Mouse (Mus musculus) adrenal gland, adult 2 months (tissue): ENCODE data around the gene Fuz. TPM values are rescaled to one million over a fixed set of nuclear protein-coding genes. Genes with fewer than 3 reads are reported as not detected.
A peak's percentile ranks its signal among the peaks of the same experiment; 100 is the strongest.

Experiments
- DNase-seq: peaks from one replicate; pipeline ENCODE4 v3.0.0; 2021
- microRNA-seq, 2 experiments: library from miRNA; unstranded; fragments of <30 nt; microRNA quantifications; one replicate each; pipeline ENCODE4 v1.2.0; 2021
- polyA plus RNA-seq: library from polyadenylated mRNA; depleted of rRNA; stranded (reverse); fragments of >200 nt; gene quantifications from 2 replicates; pipeline ENCODE4 v1.2.3, GENCODE M21; 2012; rRNA removed
- total RNA-seq, 2 experiments: library from RNA; stranded (reverse); gene quantifications; 2 replicates each; pipeline ENCODE4 v1.2.3; 2021

Gene Fuz
- total and polyA plus RNA-seq, 3 experiments = 24.2 to 203 (median 28.0) TPM

- peak; percentile 100 for DNase-seq
Measured at GRCm38 (mm10) chr7:44929204-44930151, 33.6 kb downstream of the Fuz start, which contains the start of gene Ap2a1. Gene Ap2a1, minus strand, starts transcription at chr7:44929496.

GRCm38 (mm10) chr7:44938680-44939079 lies 42.8 kb downstream of the Fuz start:
- DNase-seq = no peak

- no peak for DNase-seq
Measured at GRCm38 (mm10) chr7:44942904-44943303, 47.0 kb downstream of the Fuz start, which contains the start of gene Tsks. Gene Tsks, plus strand, starts transcription at chr7:44943204.

GRCm38 (mm10) chr7:44949922-44950321 lies 54.0 kb downstream of the Fuz start:
- DNase-seq = no peak

GRCm38 (mm10) chr7:44951960-44952359 lies 56.1 kb downstream of the Fuz start:
- DNase-seq = peak; percentile 92

Small RNA genes lying within 50 kb of the gene (microRNA-seq; reads per million reads assigned to microRNA genes)
- gene Mir707 = 0 reads per million in 2 experiments

Other genes with a start within 250 kb of the Fuz start
- gene Myh14, start 225.2 kb upstream of the Fuz start, total RNA-seq = 1 to 10 TPM; 3.2 to 5.6 TPM
- 1.2 and 1.7 TPM in 2 replicates for gene Myh14, start 225.2 kb upstream of the Fuz start, polyA plus RNA-seq
- not detected for gene Izumo2, start 187.3 kb upstream of the Fuz start, total RNA-seq
- gene Izumo2, start 187.3 kb upstream of the Fuz start, polyA plus RNA-seq = not detected in 2 replicates
- gene Vrk3, start 147.7 kb upstream of the Fuz start, total RNA-seq = 10 to 100 TPM; 49.2 to 61.1 TPM
- gene Vrk3, start 147.7 kb upstream of the Fuz start, polyA plus RNA-seq = 44.1 and 48.4 TPM in 2 replicates
- gene Zfp473, start 145.0 kb upstream of the Fuz start, total RNA-seq = under 1 TPM; 0.41 to 0.43 TPM
- gene Zfp473, start 145.0 kb upstream of the Fuz start, polyA plus RNA-seq = 0.01 and 0.07 TPM in 2 replicates
- gene Nup62, start 80.0 kb upstream of the Fuz start, total RNA-seq = 10 to 100 TPM; 33.2 to 54.7 TPM
- gene Nup62, start 80.0 kb upstream of the Fuz start, polyA plus RNA-seq = 83.6 and 92.2 TPM in 2 replicates
- 1 to 10 TPM; 1.6 to 1.8 TPM for gene Il4i1, start 79.7 kb upstream of the Fuz start, total RNA-seq
- 2.6 and 3.0 TPM in 2 replicates for gene Il4i1, start 79.7 kb upstream of the Fuz start, polyA plus RNA-seq
- gene Atf5, start 79.4 kb upstream of the Fuz start, total RNA-seq = 100 to 1,000 TPM; 136 to 166 TPM
- 494 and 666 TPM in 2 replicates for gene Atf5, start 79.4 kb upstream of the Fuz start, polyA plus RNA-seq
- gene Akt1s1, start 47.1 kb upstream of the Fuz start, total RNA-seq = 100 to 1,000 TPM; 117 TPM
- gene Akt1s1, start 47.1 kb upstream of the Fuz start, polyA plus RNA-seq = 650 and 890 TPM in 2 replicates
- 10 to 100 TPM; 51.0 to 72.6 TPM for gene Tbc1d17, start 47.0 kb upstream of the Fuz start, total RNA-seq
- 180 and 223 TPM in 2 replicates for gene Tbc1d17, start 47.0 kb upstream of the Fuz start, polyA plus RNA-seq
- gene Pnkp, start 38.9 kb upstream of the Fuz start, total RNA-seq = 10 to 100 TPM; 36.3 to 42.8 TPM
- gene Pnkp, start 38.9 kb upstream of the Fuz start, polyA plus RNA-seq = 79.5 and 90.0 TPM in 2 replicates
- 100 to 1,000 TPM; 227 TPM for gene Ptov1, start 26.3 kb upstream of the Fuz start, total RNA-seq
- 492 and 493 TPM in 2 replicates for gene Ptov1, start 26.3 kb upstream of the Fuz start, polyA plus RNA-seq
- gene Med25, start 3.4 kb upstream of the Fuz start, total RNA-seq = 100 to 1,000 TPM in 1 of 2 experiments, 10 to 100 TPM in 1; 80.8 to 105 TPM
- 635 and 723 TPM in 2 replicates for gene Med25, start 3.4 kb upstream of the Fuz start, polyA plus RNA-seq
- 100 to 1,000 TPM in 1 of 2 experiments, 10 to 100 TPM in 1; 86.3 to 105 TPM for gene Ap2a1, start 33.4 kb downstream of the Fuz start, total RNA-seq
- 119 and 121 TPM in 2 replicates for gene Ap2a1, start 33.4 kb downstream of the Fuz start, polyA plus RNA-seq
- gene Tsks, start 47.1 kb downstream of the Fuz start, total RNA-seq = not detected
- gene Tsks, start 47.1 kb downstream of the Fuz start, polyA plus RNA-seq = 0.13 and 0.31 TPM in 2 replicates
- gene Cpt1c, start 78.8 kb downstream of the Fuz start, total RNA-seq = 10 to 100 TPM in 1 of 2 experiments, 1 to 10 TPM in 1; 7.3 to 13.5 TPM
- gene Cpt1c, start 78.8 kb downstream of the Fuz start, polyA plus RNA-seq = 29.6 and 37.5 TPM in 2 replicates
- gene Prmt1, start 90.5 kb downstream of the Fuz start, total RNA-seq = 100 to 1,000 TPM; 166 to 234 TPM
- 101 and 122 TPM in 2 replicates for gene Prmt1, start 90.5 kb downstream of the Fuz start, polyA plus RNA-seq
- gene Irf3, start 101.6 kb downstream of the Fuz start, total RNA-seq = 100 to 1,000 TPM; 105 to 130 TPM
- 93.3 and 98.1 TPM in 2 replicates for gene Irf3, start 101.6 kb downstream of the Fuz start, polyA plus RNA-seq
- gene Bcl2l12, start 102.6 kb downstream of the Fuz start, total RNA-seq = 10 to 100 TPM; 20.1 to 20.3 TPM
- gene Bcl2l12, start 102.6 kb downstream of the Fuz start, polyA plus RNA-seq = 40.4 and 50.3 TPM in 2 replicates
- gene Scaf1, start 120.3 kb downstream of the Fuz start, total RNA-seq = 10 to 100 TPM; 72.0 to 83.7 TPM
- 117 and 121 TPM in 2 replicates for gene Scaf1, start 120.3 kb downstream of the Fuz start, polyA plus RNA-seq
- 100 to 1,000 TPM in 1 of 2 experiments, 10 to 100 TPM in 1; 93.7 to 118 TPM for gene Rras, start 121.9 kb downstream of the Fuz start, total RNA-seq
- gene Rras, start 121.9 kb downstream of the Fuz start, polyA plus RNA-seq = 161 and 176 TPM in 2 replicates
- 10 to 100 TPM; 40.2 to 49.7 TPM for gene Prr12, start 156.8 kb downstream of the Fuz start, total RNA-seq
- 17.7 and 21.3 TPM in 2 replicates for gene Prr12, start 156.8 kb downstream of the Fuz start, polyA plus RNA-seq
- gene Nosip, start 166.3 kb downstream of the Fuz start, total RNA-seq = 10 to 100 TPM; 40.2 to 58.1 TPM
- gene Nosip, start 166.3 kb downstream of the Fuz start, polyA plus RNA-seq = 89.9 and 97.9 TPM in 2 replicates
- 10 to 100 TPM; 20.9 to 21.9 TPM for gene Prrg2, start 166.6 kb downstream of the Fuz start, total RNA-seq
- 70.3 and 85.2 TPM in 2 replicates for gene Prrg2, start 166.6 kb downstream of the Fuz start, polyA plus RNA-seq
- 10 to 100 TPM; 26.5 to 50.3 TPM for gene Rcn3, start 196.1 kb downstream of the Fuz start, total RNA-seq
- gene Rcn3, start 196.1 kb downstream of the Fuz start, polyA plus RNA-seq = 93.3 and 104 TPM in 2 replicates
- gene Fcgrt, start 207.8 kb downstream of the Fuz start, total RNA-seq = 100 to 1,000 TPM in 1 of 2 experiments, 10 to 100 TPM in 1; 84.8 to 154 TPM
- 186 and 187 TPM in 2 replicates for gene Fcgrt, start 207.8 kb downstream of the Fuz start, polyA plus RNA-seq
- gene Rps11, start 228.4 kb downstream of the Fuz start, total RNA-seq = 1,000 to 10,000 TPM; 1,290 to 1,478 TPM
- gene Rps11, start 228.4 kb downstream of the Fuz start, polyA plus RNA-seq = 60.0 and 80.0 TPM in 2 replicates
- gene Rpl13a, start 232.7 kb downstream of the Fuz start, total RNA-seq = 1,000 to 10,000 TPM; 1,285 to 1,750 TPM
- gene Rpl13a, start 232.7 kb downstream of the Fuz start, polyA plus RNA-seq = 476 and 515 TPM in 2 replicates
- gene Gm45713, start 240.2 kb downstream of the Fuz start, total RNA-seq = not detected
- gene Gm45713, start 240.2 kb downstream of the Fuz start, polyA plus RNA-seq = 6.3 and 7.4 TPM in 2 replicates
- gene Flt3l, start 240.4 kb downstream of the Fuz start, total RNA-seq = 10 to 100 TPM; 20.5 to 25.3 TPM
- 122 TPM in 2 replicates for gene Flt3l, start 240.4 kb downstream of the Fuz start, polyA plus RNA-seq